Mouse (Mus musculus) E14TG2a.4 (cell line): Measurements from ENCODE around the gene Itpr2.

Experiments
- CTCF ChIP-seq: conservative IDR thresholded peaks from 2 replicates; pipeline ENCODE4 v1.5.1; 2014; ENCODE audit warnings: low read length
- NANOG ChIP-seq: IDR thresholded peaks from 2 replicates; pipeline ENCODE4 v1.6.1; 2014; ENCODE audit warnings: borderline replicate concordance, low read length, mixed read lengths
- POU5F1 ChIP-seq: IDR thresholded peaks from 2 replicates; pipeline ENCODE4 v1.6.1; 2014; ENCODE audit warnings: low read length, borderline replicate concordance

GRCm38 (mm10) chr6:146497435-146497834 lies 4.6 kb downstream of the Itpr2 start:
- no peak for TF ChIP-seq CTCF
- no peak for TF ChIP-seq NANOG
- no peak for TF ChIP-seq POU5F1
